Mouse (Mus musculus) heart, postnatal 0 days (tissue): ENCODE results near the gene Gpr1.

Experiments used
- CTCF ChIP-seq: IDR thresholded peaks from 2 replicates; pipeline ENCODE4 v1.5.1; 2016; ENCODE audit warnings: antibody characterized with exemption, control low read depth, low read depth
- EP300 ChIP-seq: IDR thresholded peaks from 2 replicates; pipeline ENCODE4 v1.6.1; 2016; ENCODE audit warnings: antibody characterized with exemption, low read depth

DNA sequence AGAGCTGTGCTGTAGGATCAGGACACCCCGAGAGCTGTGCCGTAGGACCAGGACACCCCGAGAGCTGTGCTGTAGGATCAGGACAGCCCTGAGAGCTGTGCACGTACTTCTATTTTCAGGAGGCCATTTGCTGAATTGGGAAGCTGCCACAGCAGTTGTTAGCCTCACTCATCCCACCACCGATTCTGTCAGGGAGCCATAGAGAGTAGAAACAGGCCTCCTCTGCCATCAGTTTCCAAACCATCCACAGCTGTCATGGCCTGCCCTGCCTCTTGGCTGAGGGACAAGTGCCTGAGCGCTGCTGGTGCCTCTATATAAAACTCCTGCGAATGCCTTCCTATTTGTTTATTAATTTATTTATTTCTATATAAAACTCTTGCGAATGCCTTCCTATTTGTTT is 25.4 kb upstream of the Gpr1 start:
- TF ChIP-seq CTCF, result no peak
- no peak for TF ChIP-seq EP300
